Comparison of ENCODE assay signal across 23 mouse cellular contexts in genomic region chr5:36772586-36772985, GRCm38 (mm10). TPM values are rescaled to one million over a fixed set of nuclear protein-coding genes. Genes with fewer than 3 reads are reported as not detected.
DNase-seq lines count a peak whose midpoint lies in the region; ATAC-seq and TF ChIP-seq lines count a peak whose summit lies in the region.
"Had no signal": no experiment of that assay in that cellular context is flagged by ENCODE, and none has a peak within 500 bp of the region (broad histone marks: within the 10 kb centered on the region; RNA-seq: fewer than 3 reads in every experiment).

No protein-coding gene starts in this region.

- 0 out of 2 replicates have a peak, but pooled peaks have one; percentile 10 for ATAC-seq in forebrain, embryonic 14.5 days
- no peak for ATAC-seq in forebrain, embryonic 12.5 days (ENCODE audit: low FRiP score)
- ATAC-seq: forebrain, embryonic 16.5 days; hindbrain, postnatal 0 days; inflammation-experienced regulatory T-cells, adult 6 months; intestine, embryonic 16.5 days had no signal

- WGBS in forebrain, embryonic 14.5 days, result 80% methylated on average over 5 of the region's 5 CpGs
- WGBS in forebrain, embryonic 12.5 days, result 84% methylated on average over 5 of the region's 5 CpGs

- TF ChIP-seq CTCF in ES-Bruce4 (IDR thresholded peaks at IDR 0.05; ENCODE audit: low read depth, low read length), result no peak

- H3K9ac ChIP-seq in forebrain, embryonic 14.5 days (ENCODE audit: low read length), result no peak overlapping the region
- no peak overlapping the region for H3K9ac ChIP-seq in forebrain, embryonic 12.5 days
- H3K9ac ChIP-seq in ES-Bruce4 (ENCODE audit: low read depth, poor library complexity, severe bottlenecking), result no peak overlapping the region
- H3K9ac ChIP-seq: embryonic facial prominence, embryonic 12.5 days; hindbrain, embryonic 14.5 days had no signal

- no peaks in the 10 kb centered on the region for H3K9me3 ChIP-seq in forebrain, embryonic 14.5 days (replicated peaks; ENCODE audit: control insufficient read depth, low read length)
- H3K9me3 ChIP-seq in forebrain, embryonic 12.5 days, result no peaks in the 10 kb centered on the region
- no peaks in the 10 kb centered on the region for H3K9me3 ChIP-seq in ES-Bruce4 (replicated peaks; ENCODE audit: control insufficient read depth, insufficient read depth, low read length, poor library complexity, severe bottlenecking)
- H3K9me3 ChIP-seq: embryonic facial prominence, embryonic 12.5 days had no signal

- TF ChIP-seq EP300 in ES-Bruce4 (IDR thresholded peaks at IDR 0.05; ENCODE audit: insufficient read depth, low read depth, low read length), result peak; percentile 78

- H3K4me1 ChIP-seq in forebrain, embryonic 14.5 days (ENCODE audit: control insufficient read depth, insufficient read depth, low read length), result no peaks in the 10 kb centered on the region; the same call in 1 of the 2 replicates
- peaks cover 5% of the 10 kb centered on the region for H3K4me1 ChIP-seq in forebrain, embryonic 12.5 days
- H3K4me1 ChIP-seq in ES-Bruce4 (ENCODE audit: control insufficient read depth, insufficient read depth, low read length), result peaks cover 7% of the 10 kb centered on the region

- peak; percentile 47 for DNase-seq in forebrain, embryonic 14.5 days (ENCODE audit: low spot score)
- peak; percentile 33 for DNase-seq in A20 (ENCODE audit: low read depth, low spot score)
- peak; percentile 26 for DNase-seq in R1 (ENCODE audit: low read depth, low spot score)
- DNase-seq in layer of hippocampus, postnatal 10 days (ENCODE audit: low spot score in 2 of 2), result no peak
- DNase-seq in cerebellum, adult 9-11 months, result no peak
- DNase-seq in lung, postnatal 14 days, result no peak
- DNase-seq: adrenal gland, adult 2 months; adrenal gland, postnatal 14 days; cerebellum, adult 11-12 months; cerebellum, adult 8-10 months; cerebellum, postnatal 14 days; gastrocnemius, postnatal 10 days; kidney, adult 2 months had no signal

- no peaks in the 10 kb centered on the region for H3K36me3 ChIP-seq in forebrain, embryonic 14.5 days (ENCODE audit: control insufficient read depth, insufficient read depth, low read length)
- H3K36me3 ChIP-seq in forebrain, embryonic 12.5 days (replicated peaks), result no peaks in the 10 kb centered on the region
- no peaks in the 10 kb centered on the region for H3K36me3 ChIP-seq in ES-Bruce4 (ENCODE audit: control insufficient read depth, insufficient read depth, low read length, poor library complexity, severe bottlenecking)
- H3K36me3 ChIP-seq: embryonic facial prominence, embryonic 12.5 days had no signal

- H3K4me2 ChIP-seq in forebrain, embryonic 14.5 days (ENCODE audit: low read length), result no peak overlapping the region
- H3K4me2 ChIP-seq in forebrain, embryonic 12.5 days, result no peak overlapping the region
- H3K4me2 ChIP-seq: embryonic facial prominence, embryonic 12.5 days; heart, embryonic 11.5 days; hindbrain, embryonic 14.5 days had no signal

- no peak overlapping the region for H3K27ac ChIP-seq in forebrain, embryonic 14.5 days (ENCODE audit: low read depth, low read length)
- no peak overlapping the region for H3K27ac ChIP-seq in forebrain, embryonic 12.5 days
- H3K27ac ChIP-seq in ES-Bruce4 (ENCODE audit: insufficient read depth, low read length), result no peak overlapping the region
- H3K27ac ChIP-seq: embryonic facial prominence, embryonic 12.5 days; hindbrain, embryonic 14.5 days; hindbrain, postnatal 0 days had no signal

- no peak overlapping the region for H3K4me3 ChIP-seq in forebrain, embryonic 14.5 days (ENCODE audit: low read depth, low read length)
- H3K4me3 ChIP-seq in forebrain, embryonic 12.5 days (replicated peaks), result no peak overlapping the region
- H3K4me3 ChIP-seq in ES-Bruce4 (ENCODE audit: low read depth, low read length), result no peak overlapping the region
- H3K4me3 ChIP-seq: embryonic facial prominence, embryonic 12.5 days; erythroblast, embryonic 14.5 days had no signal

- TF ChIP-seq POLR2A in ES-Bruce4 (IDR thresholded peaks at IDR 0.05; ENCODE audit: insufficient read depth, low read length), result no peak

- no peaks in the 10 kb centered on the region for H3K27me3 ChIP-seq in forebrain, embryonic 14.5 days (replicated peaks; ENCODE audit: control insufficient read depth, insufficient read depth, low read length)
- H3K27me3 ChIP-seq in forebrain, embryonic 12.5 days, result no peaks in the 10 kb centered on the region
- no peaks in the 10 kb centered on the region for H3K27me3 ChIP-seq in ES-Bruce4 (ENCODE audit: control insufficient read depth, insufficient read depth, low read length, poor library complexity, severe bottlenecking)
- H3K27me3 ChIP-seq: embryonic facial prominence, embryonic 12.5 days had no signal

RNA-seq across cellular contexts. Expression of gene Mrfap1, which starts 24.0 kb away (rescaled TPM):
- 394 and 418 TPM in 2 replicates for polyA plus RNA-seq in forebrain, embryonic 14.5 days (2014; fragmentation: Nextera tagmentation; extraction: Ambion mirVana)
- polyA plus RNA-seq in forebrain, embryonic 12.5 days (2016; fragmentation: Nextera tagmentation; extraction: Ambion mirVana), result 485 and 504 TPM in 2 replicates
- 312 and 320 TPM in 2 replicates for polyA plus RNA-seq in ES-Bruce4 (2011; ENCODE audit: insufficient read depth, insufficient read length, low read depth, missing spikeins)
- total RNA-seq in layer of hippocampus, postnatal 10 days (2021), result 100 to 1,000 TPM; 520 to 537 TPM

RNA-seq across cellular contexts. Expression of gene Bloc1s4, which starts 24.1 kb away (rescaled TPM):
- 23.9 and 27.7 TPM in 2 replicates for polyA plus RNA-seq in forebrain, embryonic 14.5 days (2014; fragmentation: Nextera tagmentation; extraction: Ambion mirVana)
- 25.3 TPM in 2 replicates for polyA plus RNA-seq in forebrain, embryonic 12.5 days (2016; fragmentation: Nextera tagmentation; extraction: Ambion mirVana)
- polyA plus RNA-seq in ES-Bruce4 (2011; ENCODE audit: insufficient read depth, insufficient read length, low read depth, missing spikeins), result 8.6 and 9.7 TPM in 2 replicates
- total RNA-seq in layer of hippocampus, postnatal 10 days (2021), result 10 to 100 TPM; 18.0 to 19.8 TPM

RNA-seq across cellular contexts. Expression of gene Man2b2, which starts 57.9 kb away (rescaled TPM):
- 5.7 and 7.4 TPM in 2 replicates for polyA plus RNA-seq in forebrain, embryonic 14.5 days (2014; fragmentation: Nextera tagmentation; extraction: Ambion mirVana)
- 9.5 and 9.9 TPM in 2 replicates for polyA plus RNA-seq in forebrain, embryonic 12.5 days (2016; fragmentation: Nextera tagmentation; extraction: Ambion mirVana)
- 10.5 and 11.4 TPM in 2 replicates for polyA plus RNA-seq in ES-Bruce4 (2011; ENCODE audit: insufficient read depth, insufficient read length, low read depth, missing spikeins)
- 10 to 100 TPM; 17.0 to 18.6 TPM for total RNA-seq in layer of hippocampus, postnatal 10 days (2021)

Comparison
In these comparisons a context has a peak if more than half of its experiments do, and no peak if none do; other contexts are left out.
1. DNase-seq: peak in forebrain, embryonic 14.5 days (single experiment), A20 (single experiment) and R1 (single experiment); none in layer of hippocampus, postnatal 10 days (0 of 2), cerebellum, adult 9-11 months (single experiment) and lung, postnatal 14 days (single experiment).